Mouse (Mus musculus): ENCODE results near the gene Pkd1.

Pkd1 gene

DNA sequence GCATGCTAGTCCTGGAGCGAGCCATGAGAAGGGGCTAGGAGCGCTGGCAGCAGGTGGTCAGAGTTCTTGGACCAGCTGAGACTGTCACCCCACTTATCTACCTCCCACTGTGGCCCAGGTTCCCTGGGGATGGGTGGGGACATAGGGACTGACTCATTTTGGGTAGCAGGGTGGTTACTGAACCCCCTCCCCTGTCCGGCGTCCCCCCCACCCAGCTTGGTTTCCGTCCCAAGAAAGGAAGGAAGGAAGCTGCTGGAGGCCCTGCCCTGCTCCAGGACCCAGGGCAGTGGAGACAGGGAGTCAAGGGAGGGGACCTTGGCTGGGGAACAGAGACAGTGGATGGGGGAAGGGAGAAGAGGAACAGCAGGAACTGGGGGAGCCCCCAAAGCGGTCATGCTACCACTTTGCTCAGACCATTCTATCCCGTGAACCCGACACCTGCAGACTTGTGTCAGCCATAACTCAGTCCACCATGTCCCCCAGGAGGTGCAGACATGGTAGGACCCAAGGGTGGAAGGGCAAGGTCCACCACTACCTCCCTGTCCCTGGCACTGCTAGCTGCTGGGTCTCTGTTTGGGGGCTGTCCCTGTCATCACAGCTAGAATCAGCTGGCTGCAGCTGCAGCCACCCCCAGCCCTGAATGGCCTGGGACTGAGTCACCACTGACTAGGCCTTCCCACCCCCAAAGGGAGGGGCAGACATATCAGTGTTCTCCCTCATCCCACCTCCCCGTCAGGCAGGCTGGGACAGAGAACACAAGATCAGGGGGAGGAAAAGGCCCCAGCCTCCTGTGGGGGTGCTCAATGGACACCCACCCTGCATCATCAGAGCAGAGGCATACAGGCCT, 95.5 kb downstream of the Pkd1 start:
- DNase-seq (ENCODE audit: low spot score in 2 of 2), result no peak

GRCm38 (mm10) chr17:24645916-24646315, 96.3 kb downstream of the Pkd1 start:
- DNase-seq (ENCODE audit: low spot score in 2 of 2), result no peak

All from spleen, postnatal 14 days (tissue).